In genomic region chr4:61811193-61811592, GRCm38 (mm10) we compare ENCODE assay signal across 12 mouse cellular contexts. TPM values are rescaled to one million over a fixed set of nuclear protein-coding genes. Genes with fewer than 3 reads are reported as not detected.
DNase-seq lines count a peak whose midpoint lies in the region; ATAC-seq and TF ChIP-seq lines count a peak whose summit lies in the region.
"Not testable (repeated sequence)": the region's sequence is repeated elsewhere in the genome, so short reads cannot be mapped to it uniquely, and the experiment has no call there.
"Had no signal": no experiment of that assay in that cellular context is flagged by ENCODE, and none has a peak within 500 bp of the region (broad histone marks: within the 10 kb centered on the region; RNA-seq: fewer than 3 reads in every experiment).

No protein-coding gene starts in this region.

- peak; percentile 54 to 59 for DNase-seq in adrenal gland, postnatal 36 days
- DNase-seq in embryo, embryonic 9.5 days (ENCODE audit: extremely low spot score) = peak; percentile 53
- DNase-seq in heart, postnatal 10 days = peak; percentile 16 to 37
- DNase-seq in kidney, postnatal 25 days = peak; percentile 55 to 56
- peak; percentile 46 for DNase-seq in limb, embryonic 10.5 days (ENCODE audit: low spot score)
- DNase-seq in thymus, postnatal 4 days = peak; percentile 13

- not testable (repeated sequence) for H3K4me1 ChIP-seq in E14TG2a.4 (replicated peaks; ENCODE audit: low read depth, low read length); limb, embryonic 10.5 days; midbrain, embryonic 15.5 days

- H3K27me3 ChIP-seq in E14TG2a.4 (ENCODE audit: insufficient read depth, low read length); limb, embryonic 10.5 days (ENCODE audit: low read depth, poor library complexity, severe bottlenecking); midbrain, embryonic 15.5 days (replicated peaks): not testable (repeated sequence)

- not testable (repeated sequence) for H3K9ac ChIP-seq in midbrain, embryonic 15.5 days

- not testable (repeated sequence) for H3K27ac ChIP-seq in limb, embryonic 10.5 days; midbrain, embryonic 15.5 days

- not testable (repeated sequence) for H3K36me3 ChIP-seq in E14TG2a.4 (ENCODE audit: insufficient read depth, low read length); limb, embryonic 10.5 days; midbrain, embryonic 15.5 days (replicated peaks)

- not testable (repeated sequence) for H3K4me3 ChIP-seq in E14TG2a.4 (replicated peaks; ENCODE audit: low read length); limb, embryonic 10.5 days; midbrain, embryonic 15.5 days

- WGBS in limb, embryonic 10.5 days = 20% methylated on average over 2 of the region's 2 CpGs
- WGBS in midbrain, embryonic 15.5 days = 28% methylated on average over 2 of the region's 2 CpGs

- intact Hi-C loops in heart, postnatal 10 days (cut with DNase I) = not testable (repeated sequence)

- peak; percentile 87 for TF ChIP-seq CTCF in E14TG2a.4 (conservative IDR thresholded peaks at IDR 0.05; ENCODE audit: low read length)

- not testable (repeated sequence) for H3K4me2 ChIP-seq in midbrain, embryonic 15.5 days

- H3K9me3 ChIP-seq in E14TG2a.4 (ENCODE audit: low read length); limb, embryonic 10.5 days (replicated peaks); midbrain, embryonic 15.5 days: not testable (repeated sequence)

- ATAC-seq in midbrain, embryonic 15.5 days (replicated peaks) = 0 out of 2 replicates have a peak, but pooled peaks have one; percentile 60

RNA-seq across cellular contexts. Expression of gene Mup5, which starts 23.8 kb away (rescaled TPM):
- not detected for total RNA-seq in adrenal gland, postnatal 36 days (2021)
- not detected for total RNA-seq in heart, postnatal 10 days (2021)
- polyA plus RNA-seq in limb, embryonic 10.5 days (2016; fragmentation: Nextera tagmentation; extraction: Ambion mirVana) = not detected in 2 replicates
- polyA plus RNA-seq in midbrain, embryonic 15.5 days (2015; fragmentation: Nextera tagmentation; extraction: Ambion mirVana) = not detected in 2 replicates
- total RNA-seq: granulocyte monocyte progenitor cell, adult 5-6 weeks had no signal
- polyA plus RNA-seq: hindbrain, embryonic 16.5 days; limb, embryonic 13.5 days; stomach, embryonic 14.5 days had no signal

RNA-seq across cellular contexts. Expression of gene Mup19, which starts 29.1 kb away (rescaled TPM):
- under 1 TPM in 1 of 2 experiments, not detected in 1; 0.99 TPM for total RNA-seq in adrenal gland, postnatal 36 days (2021)
- total RNA-seq in heart, postnatal 10 days (2021) = not detected
- not detected in 2 replicates for polyA plus RNA-seq in limb, embryonic 10.5 days (2016; fragmentation: Nextera tagmentation; extraction: Ambion mirVana)
- polyA plus RNA-seq in midbrain, embryonic 15.5 days (2015; fragmentation: Nextera tagmentation; extraction: Ambion mirVana) = not detected in 2 replicates
- total RNA-seq: granulocyte monocyte progenitor cell, adult 5-6 weeks had no signal
- polyA plus RNA-seq: hindbrain, embryonic 16.5 days; limb, embryonic 13.5 days; stomach, embryonic 14.5 days had no signal
